Mouse (Mus musculus) kidney, adult 2 months (tissue): ENCODE results near the gene Tchhl1. TPM values are rescaled to one million over a fixed set of nuclear protein-coding genes. Genes with fewer than 3 reads are reported as not detected.

ENCODE experiments used
- DNase-seq: peaks from one replicate; pipeline ENCODE4 v3.0.0; 2021
- H3K27ac ChIP-seq: fragments of 200-500 bp; 2 replicates; pipeline ENCODE4 v1.5.1; 2012; ENCODE audit warnings: low read depth, low read length, control low read depth, inconsistent platforms; ENCODE audit not compliant: insufficient read depth
- H3K27me3 ChIP-seq: fragments of 200-500 bp; replicated peaks from 2 replicates; pipeline ENCODE4 v1.6.1; 2012; ENCODE audit warnings: mild to moderate bottlenecking, moderate library complexity, low read length, inconsistent platforms; ENCODE audit not compliant: control insufficient read depth, insufficient read depth
- H3K36me3 ChIP-seq: fragments of 200-500 bp; 2 replicates; pipeline ENCODE4 v1.6.1; 2012; ENCODE audit warnings: mild to moderate bottlenecking, moderate library complexity, low read length, inconsistent platforms; ENCODE audit not compliant: control insufficient read depth, insufficient read depth
- H3K4me1 ChIP-seq: fragments of 200-500 bp; 2 replicates; pipeline ENCODE4 v1.6.1; 2011; ENCODE audit warnings: low read length; ENCODE audit not compliant: control insufficient read depth, insufficient read depth
- H3K4me3 ChIP-seq: fragments of 200-500 bp; 2 replicates; pipeline ENCODE4 v1.5.1; 2011; ENCODE audit warnings: mild to moderate bottlenecking, low read depth, low read length, control low read depth; ENCODE audit not compliant: insufficient read depth
- CTCF ChIP-seq: fragments of 200-500 bp; conservative IDR thresholded peaks from 2 replicates; pipeline ENCODE4 v1.5.1; 2011; ENCODE audit warnings: low read depth, mild to moderate bottlenecking, control low read depth, low read length, moderate library complexity, mixed read lengths; ENCODE audit not compliant: insufficient read depth, insufficient read length
- POLR2A ChIP-seq: fragments of 200-500 bp; IDR thresholded peaks from one replicate; pipeline ENCODE4 v1.6.1; 2011; ENCODE audit warnings: low read depth, low read length, control low read depth
- WGBS: fragments of 180-500 bp; shearing (Covaris S2); methylation state at CpG from one replicate; pipeline ENCODE4 v1.1.7; 2018; 5-methylcytosine and 5-hydroxymethylcytosine counted together
- polyA plus RNA-seq: library from polyadenylated mRNA; depleted of rRNA; stranded (reverse); fragments of >200 nt; gene quantifications from 2 replicates; pipeline ENCODE4 v1.2.3, GENCODE M21; 2012; rRNA removed

Gene Tchhl1
- polyA plus RNA-seq, 1 experiment, result 0.47 TPM

- no peak for TF ChIP-seq CTCF
- no peak for TF ChIP-seq POLR2A
- H3K27me3 ChIP-seq, result no peaks in the 10 kb centered on the region
- H3K4me3 ChIP-seq, result no peak overlapping the region
- no peak overlapping the region for H3K27ac ChIP-seq
- peaks cover 10% of the 10 kb centered on the region; the same call in 1 of the 2 replicates for H3K4me1 ChIP-seq
- no peak for DNase-seq
- H3K36me3 ChIP-seq, result no peaks in the 10 kb centered on the region
- 63% methylated on average over 2 of the region's 2 CpGs for WGBS
Observed at GRCm38 (mm10) chr3:93517343-93517742, 48.8 kb downstream of the Tchhl1 start.

GRCm38 (mm10) chr3:93519856-93520329 is 51.3 kb downstream of the Tchhl1 start:
- TF ChIP-seq CTCF (no peak), POLR2A (no peak)
- no peak for DNase-seq
- H3K4me1 ChIP-seq, result peaks cover 9% of the 10 kb centered on the region; the same call in 1 of the 2 replicates
- peak overlapping the region; percentile 62; the same call in 1 of the 2 replicates for H3K4me3 ChIP-seq
- WGBS, result 54% methylated on average over 5 of the region's 5 CpGs
- H3K27ac ChIP-seq, result peak overlapping the region; percentile 34; the same call in 1 of the 2 replicates
- H3K36me3 ChIP-seq, result no peaks in the 10 kb centered on the region; the same call in 1 of the 2 replicates
- H3K27me3 ChIP-seq, result no peaks in the 10 kb centered on the region

- peak within 1 kb of the TSS; percentile 65 for H3K27ac ChIP-seq
- TF ChIP-seq POLR2A (peak; percentile 52), CTCF (no peak)
- no peaks in the 10 kb centered on the region; the same call in none of the 2 replicates for H3K36me3 ChIP-seq
- WGBS, result under 1% methylated on average over 38 of the region's 38 CpGs
- peak; percentile 68 for DNase-seq
- no peaks in the 10 kb centered on the region for H3K27me3 ChIP-seq
- peaks cover 9% of the 10 kb centered on the region; the same call in 1 of the 2 replicates for H3K4me1 ChIP-seq
- H3K4me3 ChIP-seq, result peak within 1 kb of the TSS; percentile 62
Observed at GRCm38 (mm10) chr3:93520330-93521193, 52.0 kb downstream of the Tchhl1 start, which contains the start of gene S100a11. Gene S100a11 (plus strand): TSS chr3:93520488.

Other genes with a start within 250 kb of the Tchhl1 start
- not detected in 2 replicates for gene Flg, start 195.2 kb upstream of the Tchhl1 start, polyA plus RNA-seq
- not detected in 2 replicates for gene Hrnr, start 149.0 kb upstream of the Tchhl1 start, polyA plus RNA-seq
- gene Rptn, start 75.1 kb upstream of the Tchhl1 start, polyA plus RNA-seq, result not detected in 2 replicates
- 0.83 and 1.5 TPM in 2 replicates for gene Tchh, start 26.4 kb upstream of the Tchhl1 start, polyA plus RNA-seq
- gene S100a11, start 51.7 kb downstream of the Tchhl1 start, polyA plus RNA-seq, result 183 and 285 TPM in 2 replicates
- gene S100a10, start 86.3 kb downstream of the Tchhl1 start, polyA plus RNA-seq, result 83.6 and 104 TPM in 2 replicates
- not detected in 2 replicates for gene Tdpoz2, start 183.9 kb downstream of the Tchhl1 start, polyA plus RNA-seq
- not detected in 2 replicates for gene Tdpoz1, start 207.6 kb downstream of the Tchhl1 start, polyA plus RNA-seq
- not detected in 2 replicates for gene Gm37596, start 224.3 kb downstream of the Tchhl1 start, polyA plus RNA-seq